Mouse (Mus musculus) liver, embryonic 15.5 days (tissue): ENCODE measurements around the gene Tmem190. TPM values are rescaled to one million over a fixed set of nuclear protein-coding genes. Genes with fewer than 3 reads are reported as not detected.

Experiments used
- ATAC-seq: fragments of 200-750 bp; cut with Nextera tagmentation; 2 replicates; pipeline ENCODE4 v1.8.0; 2017; ENCODE audit warnings: moderate number of reproducible peaks, mild to moderate bottlenecking, moderate library complexity; ENCODE audit not compliant: insufficient read depth
- H3K27ac ChIP-seq: fragments of 300-500 bp; sonication (generic); replicated peaks from 2 replicates; pipeline ENCODE4 v1.5.1; 2015; ENCODE audit warnings: mild to moderate bottlenecking, inconsistent platforms
- H3K27me3 ChIP-seq: fragments of 300-500 bp; sonication (generic); 2 replicates; pipeline ENCODE4 v1.6.1; 2015; ENCODE audit warnings: mild to moderate bottlenecking, inconsistent platforms
- H3K36me3 ChIP-seq: fragments of 300-500 bp; sonication (generic); replicated peaks from 2 replicates; pipeline ENCODE4 v1.6.1; 2015; ENCODE audit warnings: moderate library complexity, mild to moderate bottlenecking, inconsistent platforms
- H3K4me1 ChIP-seq: fragments of 300-500 bp; sonication (generic); replicated peaks from 2 replicates; pipeline ENCODE4 v1.6.1; 2015; ENCODE audit warnings: inconsistent platforms
- H3K4me2 ChIP-seq: fragments of 300-500 bp; sonication (generic); 2 replicates; pipeline ENCODE4 v1.6.1; 2015; ENCODE audit warnings: moderate library complexity, mild to moderate bottlenecking, inconsistent platforms
- H3K4me3 ChIP-seq: fragments of 300-500 bp; sonication (generic); replicated peaks from 2 replicates; pipeline ENCODE4 v1.5.1; 2015; ENCODE audit warnings: mild to moderate bottlenecking, inconsistent platforms
- H3K9ac ChIP-seq: fragments of 300-500 bp; sonication (generic); 2 replicates; pipeline ENCODE4 v1.6.1; 2015; ENCODE audit warnings: moderate library complexity, mild to moderate bottlenecking, inconsistent platforms
- H3K9me3 ChIP-seq: fragments of 300-500 bp; sonication (generic); replicated peaks from 2 replicates; pipeline ENCODE4 v1.6.1; 2016; ENCODE audit warnings: inconsistent platforms
- WGBS: fragments of 180-500 bp; shearing (Covaris S2); methylation state at CpG from one replicate; pipeline ENCODE4 v1.1.7; 2015; ENCODE audit warnings: mixed read lengths; ENCODE audit not compliant: insufficient replicate concordance; 5-methylcytosine and 5-hydroxymethylcytosine counted together
- polyA plus RNA-seq: library from polyadenylated mRNA; unstranded; fragments of >200 nt; fragmentation: Nextera tagmentation; extraction: Ambion mirVana; gene quantifications from 2 replicates; pipeline ENCODE4 v1.2.1, GENCODE M21; 2015

Tmem190 gene
- polyA plus RNA-seq: 0.21 TPM in 1 of 2 replicates, not detected in the other

DNA sequence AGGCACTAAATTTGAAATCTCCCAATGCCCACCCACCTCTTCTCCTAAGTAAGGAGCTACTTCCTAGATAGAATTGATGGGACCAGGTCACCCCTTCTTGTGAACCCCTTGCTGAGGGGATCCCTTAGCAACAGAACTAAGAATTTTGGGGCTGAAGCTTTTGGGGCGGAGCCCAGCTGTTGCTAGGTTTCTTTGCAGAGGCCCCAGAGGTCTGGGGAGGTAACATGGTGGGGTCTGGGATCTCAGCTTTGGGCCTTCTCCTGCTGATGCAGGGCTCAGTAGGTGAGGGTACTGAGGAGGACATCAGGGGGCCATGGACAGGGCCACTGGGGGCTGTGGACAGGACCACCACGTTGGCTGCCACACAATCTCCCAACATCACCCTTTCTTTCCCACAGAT lies at the start of gene Tmem190, which contains the start of gene Il11:
Gene Tmem190, plus strand, starts transcription at position 179 of the 400 bp plus-strand sequence.
Gene Il11, minus strand, starts transcription at position 101 of the 400 bp plus-strand sequence.
- H3K9ac ChIP-seq: no peak within 1 kb of the TSS
- peaks cover 9% of the 10 kb centered on the region; the same call in 1 of the 2 replicates for H3K36me3 ChIP-seq
- H3K27ac ChIP-seq: no peak within 1 kb of the TSS
- ATAC-seq: no peak
- H3K27me3 ChIP-seq: peaks cover 53% of the 10 kb centered on the region
- H3K9me3 ChIP-seq: no peaks in the 10 kb centered on the region
- 62% methylated on average over 2 of the region's 2 CpGs for WGBS
- H3K4me2 ChIP-seq: peak within 1 kb of the TSS; percentile 5; the same call in 1 of the 2 replicates
- H3K4me1 ChIP-seq: peaks cover 27% of the 10 kb centered on the region
- H3K4me3 ChIP-seq: no peak within 1 kb of the TSS

DNA sequence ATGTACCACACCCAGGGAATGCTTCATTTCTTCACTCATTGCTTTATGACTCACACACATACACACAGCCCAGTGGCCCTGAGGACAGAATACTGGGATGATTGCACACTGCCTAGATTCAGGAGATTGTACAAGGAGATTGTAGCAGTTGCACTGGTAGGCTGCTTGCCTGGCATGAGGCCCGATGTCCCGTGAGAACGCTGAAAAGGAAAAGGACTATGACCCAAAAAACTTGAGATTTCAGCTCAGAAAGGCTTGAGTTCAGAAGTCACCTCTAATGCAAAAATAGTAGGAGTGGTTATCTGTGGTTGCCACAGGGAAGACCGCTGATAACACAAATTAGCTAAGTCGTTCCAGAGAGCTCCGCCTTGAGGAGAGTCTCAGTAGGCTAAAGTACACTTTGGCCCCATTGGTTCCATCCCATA lies 49.8 kb upstream of the Tmem190 start:
- no peaks in the 10 kb centered on the region for H3K27me3 ChIP-seq
- WGBS: 25% methylated on average over 6 of the region's 6 CpGs
- no peaks in the 10 kb centered on the region for H3K36me3 ChIP-seq
- peak overlapping the region; percentile 4; the same call in 1 of the 2 replicates for H3K27ac ChIP-seq
- H3K4me1 ChIP-seq: peaks cover 22% of the 10 kb centered on the region
- no peak overlapping the region for H3K4me3 ChIP-seq
- peak overlapping the region; percentile 48 for H3K4me2 ChIP-seq
- H3K9me3 ChIP-seq: no peaks in the 10 kb centered on the region
- H3K9ac ChIP-seq: no peak overlapping the region
- ATAC-seq: peak; percentile 76

DNA sequence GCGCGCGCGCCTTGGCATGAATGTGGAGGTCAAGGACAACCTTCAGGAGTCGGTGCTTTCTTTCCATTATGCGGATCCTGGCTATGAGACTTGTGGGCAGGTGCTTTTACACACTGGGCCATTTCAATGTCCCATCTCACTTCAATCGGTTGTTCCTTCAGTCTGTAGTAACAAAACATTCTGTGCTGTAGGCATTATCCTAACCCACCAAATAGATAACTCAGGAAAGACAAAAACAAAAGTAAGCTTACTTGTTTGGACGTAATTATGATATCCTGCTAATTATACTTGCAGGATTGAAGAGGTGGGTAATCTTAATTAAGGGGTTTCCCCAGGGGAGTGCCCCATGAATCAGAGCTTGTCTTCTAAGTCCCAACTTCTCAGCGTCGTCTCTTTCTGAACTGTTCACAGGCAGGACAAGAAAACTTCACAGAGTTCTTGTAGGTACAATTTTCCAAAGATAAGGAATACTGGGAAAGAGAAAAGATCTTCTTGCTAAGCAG lies 43.6 kb upstream of the Tmem190 start:
- 49% methylated on average over 10 of the region's 10 CpGs for WGBS

DNA sequence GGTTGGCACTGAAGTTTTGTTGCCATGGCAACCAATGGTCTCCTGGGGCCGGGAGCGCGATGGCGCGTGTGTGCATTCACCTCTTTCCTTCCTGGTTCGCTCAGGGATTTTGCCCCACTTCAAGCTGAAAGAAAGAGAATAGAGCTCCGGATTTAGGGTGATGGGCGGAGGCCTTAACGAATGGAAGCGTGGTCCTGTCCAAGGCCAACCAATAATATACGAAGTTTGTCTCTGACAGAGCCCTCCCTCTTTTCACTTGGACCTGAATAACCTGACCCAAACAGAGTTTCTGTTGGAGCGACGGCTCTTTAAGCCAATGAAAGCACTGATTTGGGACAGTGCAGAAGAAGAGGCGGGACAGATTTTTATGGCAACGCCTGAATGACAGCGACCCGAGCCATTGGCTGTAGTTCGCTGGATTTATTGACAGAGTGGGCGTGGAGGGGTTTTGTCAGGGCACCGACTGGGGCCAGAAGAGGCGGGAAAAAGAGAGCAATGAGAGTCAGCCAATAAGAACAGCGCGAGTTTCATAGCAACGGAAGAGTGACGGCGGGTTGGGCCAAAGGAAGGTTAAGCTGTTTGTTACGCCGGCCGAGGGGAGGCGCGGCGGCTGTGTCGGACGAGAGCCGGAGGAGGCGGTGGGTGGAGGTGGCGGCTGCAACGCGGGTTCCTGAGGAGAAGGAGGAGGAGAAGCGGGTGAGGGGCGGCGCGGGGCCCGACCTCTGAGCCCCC lies 43.0 kb upstream of the Tmem190 start, which contains the start of gene Kmt5c:
Gene Kmt5c, plus strand, starts transcription at position 572 of the 732 bp plus-strand sequence.
- peak; percentile 90 for ATAC-seq
- WGBS: under 1% methylated on average over 39 of the region's 44 CpGs
- peak within 1 kb of the TSS; percentile 94 for H3K27ac ChIP-seq
- peaks cover 60% of the 10 kb centered on the region for H3K4me1 ChIP-seq
- no peaks in the 10 kb centered on the region for H3K9me3 ChIP-seq
- H3K9ac ChIP-seq: peak within 1 kb of the TSS; percentile 83
- no peaks in the 10 kb centered on the region for H3K27me3 ChIP-seq
- peak within 1 kb of the TSS; percentile 78 for H3K4me3 ChIP-seq
- peak within 1 kb of the TSS; percentile 88 for H3K4me2 ChIP-seq
- H3K36me3 ChIP-seq: peaks cover 26% of the 10 kb centered on the region; the same call in 1 of the 2 replicates

More for the DNA sequence above, 43.6 kb upstream of the Tmem190 start:
- no peak for ATAC-seq
- H3K36me3 ChIP-seq: peaks cover 21% of the 10 kb centered on the region; the same call in 1 of the 2 replicates
- peak overlapping the region; percentile 58 for H3K27ac ChIP-seq
- peak overlapping the region; percentile 88 for H3K4me2 ChIP-seq
- H3K4me3 ChIP-seq: peak overlapping the region; percentile 78
- no peaks in the 10 kb centered on the region for H3K9me3 ChIP-seq
- H3K27me3 ChIP-seq: no peaks in the 10 kb centered on the region
- peaks cover 55% of the 10 kb centered on the region for H3K4me1 ChIP-seq
- H3K9ac ChIP-seq: peak overlapping the region; percentile 45

DNA sequence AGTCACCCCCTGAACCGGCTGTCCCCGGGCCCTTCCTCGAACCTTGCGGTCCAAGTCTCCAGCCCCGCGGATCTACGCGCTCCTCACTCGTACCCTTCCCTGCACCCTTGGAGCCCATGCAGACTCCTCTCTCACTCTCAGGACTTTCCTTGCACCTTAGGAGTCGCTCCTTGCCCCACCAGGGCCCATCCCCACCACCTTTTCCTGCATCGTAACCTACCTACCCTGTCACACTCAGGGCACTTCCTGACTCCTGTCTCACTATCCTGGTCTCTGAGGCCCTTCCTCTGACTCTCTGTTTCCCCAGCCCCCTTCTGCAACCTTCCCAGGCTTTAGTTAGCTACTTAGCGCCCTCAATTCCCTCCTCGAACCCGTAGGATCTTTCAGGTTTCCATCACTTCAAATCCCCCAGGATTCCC lies 42.4 kb upstream of the Tmem190 start:
- H3K36me3 ChIP-seq: peaks cover 28% of the 10 kb centered on the region
- peak overlapping the region; percentile 94 for H3K27ac ChIP-seq
- peak overlapping the region; percentile 83 for H3K9ac ChIP-seq
- H3K9me3 ChIP-seq: no peaks in the 10 kb centered on the region
- peaks cover 63% of the 10 kb centered on the region for H3K4me1 ChIP-seq
- 0% methylated on average over 14 of the region's 14 CpGs for WGBS
- peak overlapping the region; percentile 88 for H3K4me2 ChIP-seq
- peak overlapping the region; percentile 78 for H3K4me3 ChIP-seq
- ATAC-seq: peak; percentile 1
- no peaks in the 10 kb centered on the region for H3K27me3 ChIP-seq

DNA sequence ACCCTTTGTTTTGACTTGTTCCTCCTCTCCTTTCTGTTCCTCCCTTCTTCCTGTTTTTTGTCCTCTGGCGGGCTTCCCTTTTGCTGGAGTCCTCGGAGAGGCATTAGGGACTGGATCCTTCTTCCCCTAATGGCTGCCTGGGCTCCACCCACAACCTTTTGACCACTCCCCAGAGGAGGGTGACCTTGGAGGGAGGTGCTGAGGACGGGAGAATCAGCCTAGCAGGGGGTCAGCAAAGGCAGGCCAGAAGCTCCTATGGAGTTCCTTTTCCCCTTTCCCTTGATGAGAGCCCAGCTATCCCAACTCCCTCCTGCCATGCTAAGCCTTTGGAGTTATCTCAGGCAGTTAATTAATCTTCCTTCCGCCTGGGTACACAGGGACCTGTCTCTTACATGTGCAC lies 41.6 kb upstream of the Tmem190 start:
- peaks cover 71% of the 10 kb centered on the region for H3K4me1 ChIP-seq
- 5% methylated on average over 4 of the region's 4 CpGs for WGBS

DNA sequence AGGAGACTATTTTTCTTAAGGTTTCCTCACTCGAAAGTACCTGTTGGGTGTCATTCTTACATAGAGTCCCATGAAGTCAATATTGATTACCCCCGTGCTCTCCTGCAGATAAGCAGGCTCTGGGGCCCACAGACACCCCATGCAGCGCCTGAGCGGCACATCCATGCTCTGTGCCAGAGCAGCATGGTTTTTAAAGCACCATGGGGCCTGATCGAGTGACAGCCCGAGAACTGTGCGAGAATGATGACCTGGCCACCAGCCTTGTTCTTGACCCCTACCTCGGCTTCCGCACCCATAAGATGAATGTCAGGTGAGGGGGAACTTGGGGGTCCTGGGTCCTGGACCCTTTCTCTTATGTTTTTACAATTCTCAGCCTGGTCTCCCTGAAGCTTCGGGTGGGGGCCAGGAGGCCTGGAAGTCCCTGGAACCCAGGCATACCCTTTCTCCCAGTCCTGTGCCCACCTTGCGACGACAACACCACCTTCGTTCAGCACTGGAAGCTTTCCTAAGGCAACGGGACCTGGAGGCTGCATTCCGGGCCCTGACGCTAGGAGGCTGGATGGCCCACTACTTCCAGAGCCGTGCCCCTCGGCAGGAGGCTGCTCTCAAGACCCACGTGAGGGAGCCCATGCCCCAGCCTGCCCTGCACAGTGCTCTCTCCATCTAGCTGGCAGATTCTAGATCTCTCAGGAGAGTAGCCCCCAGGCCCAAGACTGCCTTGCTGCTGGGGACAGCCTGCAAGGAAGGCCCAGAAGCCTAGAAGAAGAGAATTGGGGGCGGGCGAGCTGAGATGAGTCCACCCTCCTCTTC lies 40.9 kb upstream of the Tmem190 start:
- peaks cover 78% of the 10 kb centered on the region for H3K4me1 ChIP-seq
- peak overlapping the region; percentile 88 for H3K4me2 ChIP-seq
- no peaks in the 10 kb centered on the region for H3K27me3 ChIP-seq
- H3K4me3 ChIP-seq: peak overlapping the region; percentile 78
- H3K27ac ChIP-seq: peak overlapping the region; percentile 94
- H3K9me3 ChIP-seq: no peaks in the 10 kb centered on the region
- ATAC-seq: peak; percentile 45
- peaks cover 44% of the 10 kb centered on the region for H3K36me3 ChIP-seq
- H3K9ac ChIP-seq: peak overlapping the region; percentile 83
- 58% methylated on average over 21 of the region's 21 CpGs for WGBS

More for the DNA sequence above, 41.6 kb upstream of the Tmem190 start:
- peak overlapping the region; percentile 94 for H3K27ac ChIP-seq
- peak overlapping the region; percentile 88 for H3K4me2 ChIP-seq
- no peaks in the 10 kb centered on the region for H3K27me3 ChIP-seq
- ATAC-seq: peak; percentile 51
- peaks cover 37% of the 10 kb centered on the region for H3K36me3 ChIP-seq
- H3K9me3 ChIP-seq: no peaks in the 10 kb centered on the region
- H3K9ac ChIP-seq: peak overlapping the region; percentile 83
- peak overlapping the region; percentile 78 for H3K4me3 ChIP-seq

DNA sequence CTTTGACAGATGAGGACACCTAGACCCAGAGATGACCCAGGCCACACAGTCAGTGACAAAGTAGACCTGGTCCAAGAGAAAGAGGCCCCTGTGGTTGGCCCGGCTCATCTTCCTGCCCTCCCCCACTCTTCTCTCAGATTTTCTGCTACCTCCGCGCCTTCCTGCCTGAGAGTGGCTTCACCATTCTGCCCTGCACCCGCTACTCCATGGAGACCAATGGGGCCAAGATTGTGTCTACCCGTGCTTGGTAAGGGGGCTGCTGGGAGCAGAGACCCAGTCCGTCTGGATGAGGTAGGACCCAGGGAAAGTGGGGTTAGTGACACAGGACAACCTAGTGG lies 40.3 kb upstream of the Tmem190 start:
- Histone ChIP-seq H3K36me3 (peaks cover 46% of the 10 kb centered on the region), H3K4me2 (peak overlapping the region; percentile 88), H3K27ac (peak overlapping the region; percentile 94), H3K27me3 (no peaks in the 10 kb centered on the region), H3K4me3 (peak overlapping the region; percentile 78), H3K9ac (peak overlapping the region; percentile 83), H3K9me3 (no peaks in the 10 kb centered on the region), H3K4me1 (peaks cover 84% of the 10 kb centered on the region)
- 58% methylated on average over 6 of the region's 6 CpGs for WGBS
- ATAC-seq: no peak

DNA sequence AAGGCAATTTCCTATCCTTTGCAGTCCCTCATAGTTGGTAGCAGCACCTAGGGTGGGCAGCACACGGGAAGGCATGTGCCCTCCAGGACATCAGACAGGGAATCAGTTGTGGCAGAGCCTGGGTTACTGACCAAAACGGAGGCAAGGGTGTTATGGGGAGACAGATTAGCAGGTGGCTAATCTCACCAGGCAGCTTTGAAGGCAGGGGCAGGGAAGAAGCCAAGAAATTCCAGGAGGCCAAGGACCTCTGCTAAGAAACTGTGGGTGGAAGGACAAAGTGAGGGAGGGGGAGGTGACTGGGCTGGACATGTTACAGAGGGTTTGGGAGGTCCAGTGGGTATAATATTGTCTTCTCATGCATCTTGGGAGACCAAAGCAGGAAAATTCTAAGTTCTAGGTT lies 39.4 kb upstream of the Tmem190 start:
- Histone ChIP-seq H3K4me2 (peak overlapping the region; percentile 88), H3K27me3 (no peaks in the 10 kb centered on the region), H3K9ac (peak overlapping the region; percentile 83; the same call in 1 of the 2 replicates), H3K4me3 (peak overlapping the region; percentile 78), H3K36me3 (peaks cover 46% of the 10 kb centered on the region), H3K27ac (peak overlapping the region; percentile 94), H3K9me3 (no peaks in the 10 kb centered on the region), H3K4me1 (peaks cover 93% of the 10 kb centered on the region)
- no peak for ATAC-seq
- 19% methylated on average over 2 of the region's 2 CpGs for WGBS

DNA sequence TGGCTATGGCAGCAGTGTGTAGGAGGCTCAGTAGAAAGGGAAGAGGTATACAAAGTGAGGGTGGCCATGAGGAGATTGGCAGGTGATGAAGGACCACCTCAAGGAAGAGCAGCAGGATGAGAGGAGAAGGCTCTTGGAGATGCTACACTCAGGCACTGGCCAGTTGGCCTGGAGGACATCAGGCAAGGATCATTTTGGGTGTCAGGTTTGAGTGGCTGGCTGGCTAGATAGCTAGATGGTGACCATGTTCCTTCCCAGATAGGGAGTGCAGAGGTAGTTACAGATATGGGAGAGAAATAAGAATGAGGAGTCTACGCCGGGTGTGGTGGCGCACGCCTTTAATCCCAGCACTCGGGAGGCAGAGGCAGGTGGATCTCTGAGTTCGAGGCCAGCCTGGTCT lies 37.9 kb upstream of the Tmem190 start:
- H3K36me3 ChIP-seq: peaks cover 53% of the 10 kb centered on the region
- H3K9me3 ChIP-seq: no peaks in the 10 kb centered on the region
- peak overlapping the region; percentile 94 for H3K27ac ChIP-seq
- no peak overlapping the region for H3K4me3 ChIP-seq
- no peak for ATAC-seq
- WGBS: 51% methylated on average over 6 of the region's 6 CpGs
- no peaks in the 10 kb centered on the region for H3K27me3 ChIP-seq
- peaks cover 97% of the 10 kb centered on the region for H3K4me1 ChIP-seq
- H3K9ac ChIP-seq: no peak overlapping the region
- peak overlapping the region; percentile 88 for H3K4me2 ChIP-seq
